9 mouse cellular contexts compared by ENCODE assay signal in the genomic region with DNA sequence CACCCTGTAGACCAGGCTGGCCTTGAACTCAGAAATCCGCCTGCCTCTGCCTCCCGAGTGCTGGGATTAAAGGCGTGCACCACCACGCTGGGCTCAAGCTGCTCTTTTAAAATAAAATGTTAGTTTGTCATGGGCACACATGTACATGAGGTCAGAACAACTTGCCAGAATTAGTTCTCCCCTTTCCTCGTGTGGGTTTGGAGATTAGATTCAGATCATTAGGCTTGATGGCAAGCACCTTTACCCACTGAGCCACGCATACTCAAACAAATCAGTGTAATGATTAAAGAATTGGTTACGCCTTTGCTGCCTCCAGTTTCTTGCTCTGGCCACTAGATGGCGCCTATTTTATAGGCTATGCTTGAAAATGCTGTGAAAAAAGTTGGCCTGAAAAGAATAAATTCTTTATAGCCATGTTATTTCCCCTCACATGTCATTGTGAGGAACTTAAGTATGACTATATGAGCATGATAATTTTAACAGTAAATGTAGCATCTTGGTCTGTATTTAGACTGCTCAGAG. TPM values are rescaled to one million over a fixed set of nuclear protein-coding genes. Genes with fewer than 3 reads are reported as not detected.
A peak's percentile ranks its signal among the peaks of the same experiment; 100 is the strongest.
DNase-seq lines count a peak whose midpoint lies in the region; TF ChIP-seq lines count a peak whose summit lies in the region.
"Had no signal": no experiment of that assay in that cellular context is flagged by ENCODE, and none has a peak within 500 bp of the region (broad histone marks: within the 10 kb centered on the region; RNA-seq: fewer than 3 reads in every experiment).

No protein-coding gene starts in this region.

- H3K4me3 ChIP-seq in left cerebral cortex, adult 2 months: no peak overlapping the region
- H3K4me3 ChIP-seq: liver, embryonic 15.5 days had no signal

- TF ChIP-seq CTCF in left cerebral cortex, adult 2 months (IDR thresholded peaks at IDR 0.05): peak; percentile 93

- H3K27ac ChIP-seq in left cerebral cortex, adult 2 months: no peak overlapping the region
- H3K27ac ChIP-seq: liver, embryonic 15.5 days had no signal

- DNase-seq in left cerebral cortex, adult 2 months (ENCODE audit: extremely low spot score in 1 of 2, low spot score in 2 of 2): peak; percentile 33 to 43
- DNase-seq in left cerebral cortex, postnatal 36 days (ENCODE audit: low spot score in 2 of 2): no peak
- DNase-seq in CD8-positive naive resting alpha-beta T cell, adult 2 months (ENCODE audit: low read depth in 2 of 2, low spot score in 2 of 2): peak; percentile 14 to 37
- DNase-seq in R1 (ENCODE audit: low read depth, low spot score): peak; percentile 72
- peak; percentile 76 for DNase-seq in embryo, embryonic 11 days
- DNase-seq in layer of hippocampus, adult 11-12 months (ENCODE audit: low spot score): peak; percentile 47
- peak; percentile 13 for DNase-seq in right cerebral cortex, postnatal 4 days
- no peak for DNase-seq in urinary bladder, postnatal 10 days (ENCODE audit: low spot score)

- intact Hi-C loops in left cerebral cortex, adult 2 months (cut with DNase I): loop anchor here (1.0 to 5.0 kb wide), 2 partner anchors 57 to 139 kb away; no protein-coding TSS in a partner anchor
- intact Hi-C loops in left cerebral cortex, postnatal 36 days (cut with DNase I): loop anchor here (1.0 to 5.0 kb wide), 2 partner anchors 57 to 139 kb away; no protein-coding TSS in a partner anchor

RNA-seq across cellular contexts. Expression of a gene that starts 25.4 kb away (rescaled TPM):
- 10 to 100 TPM; 42.4 to 51.1 TPM for total RNA-seq in left cerebral cortex, adult 2 months (2021)
- total RNA-seq in left cerebral cortex, postnatal 36 days (2021): 10 to 100 TPM; 45.1 to 49.7 TPM

Comparison
In these comparisons a context has a peak if more than half of its experiments do, and no peak if none do; other contexts are left out.
1. DNase-seq: peak in left cerebral cortex, adult 2 months (2 of 2), CD8-positive naive resting alpha-beta T cell, adult 2 months (2 of 2), R1 (single experiment), embryo, embryonic 11 days (single experiment), layer of hippocampus, adult 11-12 months (single experiment) and right cerebral cortex, postnatal 4 days (single experiment); none in left cerebral cortex, postnatal 36 days (0 of 2) and urinary bladder, postnatal 10 days (single experiment).